Mouse (Mus musculus): ENCODE measurements around the gene Btbd11.

- TF ChIP-seq CTCF (IDR thresholded peaks at IDR 0.05; ENCODE audit: low read depth, low read length) (no peak), POLR2A (IDR thresholded peaks at IDR 0.05; ENCODE audit: extremely low read depth, insufficient read depth, low read length) (no peak)
Observed at GRCm38 (mm10) chr10:85625170-85625686, 238.6 kb downstream of the Btbd11 start.

Measured in liver, adult 2 months (tissue).